Comparison of ENCODE assay signal across 16 mouse cellular contexts in genomic region chr11:117048911-117049310, GRCm38 (mm10).
A peak's percentile ranks its signal among the peaks of the same experiment; 100 is the strongest.
DNase-seq lines count a peak whose midpoint lies in the region; ATAC-seq and TF ChIP-seq lines count a peak whose summit lies in the region.
"Had no signal": no experiment of that assay in that cellular context is flagged by ENCODE, and none has a peak within 500 bp of the region (broad histone marks: within the 10 kb centered on the region; RNA-seq: fewer than 3 reads in every experiment).

No protein-coding gene starts in this region.

- no peaks in the 10 kb centered on the region for H3K9me3 ChIP-seq in intestine, postnatal 0 days (ENCODE audit: control insufficient read depth)
- H3K9me3 ChIP-seq in intestine, embryonic 16.5 days (ENCODE audit: control insufficient read depth, low read length) = no peaks in the 10 kb centered on the region
- H3K9me3 ChIP-seq in lung, postnatal 0 days (ENCODE audit: low read length) = no peaks in the 10 kb centered on the region
- H3K9me3 ChIP-seq: forebrain, embryonic 13.5 days; lung, embryonic 15.5 days had no signal

- WGBS in intestine, postnatal 0 days = 87% methylated on average over 3 of the region's 3 CpGs
- WGBS in intestine, embryonic 16.5 days = 74% methylated on average over 3 of the region's 3 CpGs
- WGBS in lung, postnatal 0 days = 79% methylated on average over 3 of the region's 3 CpGs
- WGBS in olfactory bulb, adult 2 months = 84% methylated on average over 3 of the region's 3 CpGs

- TF ChIP-seq CTCF in intestine, postnatal 0 days (IDR thresholded peaks at IDR 0.05; ENCODE audit: low read depth) = peak; percentile 57
- TF ChIP-seq CTCF in lung, postnatal 0 days (IDR thresholded peaks at IDR 0.05) = peak; percentile 53
- TF ChIP-seq CTCF in olfactory bulb, adult 2 months (IDR thresholded peaks at IDR 0.05; ENCODE audit: insufficient read depth, low read depth, low read length) = peak; percentile 33; the same call in 1 of the 2 replicates

- H3K9ac ChIP-seq in intestine, postnatal 0 days (ENCODE audit: low read depth, low read length) = no peak overlapping the region
- H3K9ac ChIP-seq in intestine, embryonic 16.5 days (ENCODE audit: low read depth, low read length) = no peak overlapping the region
- no peak overlapping the region for H3K9ac ChIP-seq in lung, postnatal 0 days (replicated peaks; ENCODE audit: low read depth)
- H3K9ac ChIP-seq: forebrain, embryonic 13.5 days; lung, embryonic 15.5 days had no signal

- no peak overlapping the region for H3K4me2 ChIP-seq in intestine, postnatal 0 days (replicated peaks; ENCODE audit: low read depth)
- no peak overlapping the region for H3K4me2 ChIP-seq in intestine, embryonic 16.5 days (ENCODE audit: low read depth, low read length)
- no peak overlapping the region for H3K4me2 ChIP-seq in lung, postnatal 0 days (replicated peaks; ENCODE audit: low read depth, low read length)
- H3K4me2 ChIP-seq: forebrain, embryonic 13.5 days; lung, embryonic 15.5 days had no signal

- no peaks in the 10 kb centered on the region for H3K36me3 ChIP-seq in intestine, postnatal 0 days (ENCODE audit: control insufficient read depth, insufficient read depth)
- no peaks in the 10 kb centered on the region for H3K36me3 ChIP-seq in intestine, embryonic 16.5 days (ENCODE audit: control insufficient read depth, insufficient read depth, low read length)
- no peaks in the 10 kb centered on the region for H3K36me3 ChIP-seq in lung, postnatal 0 days (ENCODE audit: insufficient read depth, low read length)
- H3K36me3 ChIP-seq: limb, embryonic 10.5 days; lung, embryonic 15.5 days; midbrain, embryonic 10.5 days had no signal

- ATAC-seq in intestine, postnatal 0 days = no peak
- no peak for ATAC-seq in intestine, embryonic 16.5 days
- ATAC-seq in lung, postnatal 0 days = no peak
- ATAC-seq: forebrain, embryonic 13.5 days; hindbrain, embryonic 16.5 days had no signal

- no peak overlapping the region for H3K27ac ChIP-seq in intestine, postnatal 0 days (ENCODE audit: low read depth, low read length)
- H3K27ac ChIP-seq in intestine, embryonic 16.5 days (ENCODE audit: low read length) = no peak overlapping the region
- H3K27ac ChIP-seq in lung, postnatal 0 days (ENCODE audit: low read length) = no peak overlapping the region
- no peak overlapping the region for H3K27ac ChIP-seq in olfactory bulb, adult 2 months (ENCODE audit: insufficient read depth, low read depth, low read length)
- H3K27ac ChIP-seq: limb, embryonic 10.5 days had no signal

- DNase-seq in lung, postnatal 0 days (ENCODE audit: low spot score) = no peak
- DNase-seq in lung, postnatal 36 days = no peak
- peak; percentile 10 for DNase-seq in T-cell, adult 2 months (ENCODE audit: low spot score)
- no peak for DNase-seq in layer of hippocampus, postnatal 14 days (ENCODE audit: low spot score in 2 of 2)
- DNase-seq in thymus, postnatal 0 days (ENCODE audit: low spot score) = no peak
- DNase-seq: adrenal gland, postnatal 36 days; cerebellum, adult 11 months; right cerebral cortex, postnatal 25 days had no signal

- H3K4me3 ChIP-seq in intestine, postnatal 0 days (ENCODE audit: low read depth, low read length) = no peak overlapping the region
- H3K4me3 ChIP-seq in intestine, embryonic 16.5 days (ENCODE audit: low read length) = no peak overlapping the region
- no peak overlapping the region for H3K4me3 ChIP-seq in lung, postnatal 0 days (ENCODE audit: low read depth, low read length)
- H3K4me3 ChIP-seq in olfactory bulb, adult 2 months (ENCODE audit: insufficient read depth, low read depth, low read length) = no peak overlapping the region
- H3K4me3 ChIP-seq: forebrain, embryonic 13.5 days; limb, embryonic 10.5 days; lung, embryonic 15.5 days; midbrain, embryonic 10.5 days had no signal

- no peak for TF ChIP-seq EP300 in lung, postnatal 0 days (IDR thresholded peaks at IDR 0.05)

- H3K27me3 ChIP-seq in intestine, postnatal 0 days (replicated peaks; ENCODE audit: control insufficient read depth, insufficient read depth, low read length) = no peaks in the 10 kb centered on the region
- H3K27me3 ChIP-seq in intestine, embryonic 16.5 days (replicated peaks; ENCODE audit: control insufficient read depth, insufficient read depth, low read length) = no peaks in the 10 kb centered on the region
- H3K27me3 ChIP-seq in lung, postnatal 0 days (replicated peaks; ENCODE audit: insufficient read depth, low read length) = no peaks in the 10 kb centered on the region
- H3K27me3 ChIP-seq: forebrain, embryonic 13.5 days; lung, embryonic 15.5 days had no signal

- no peak for TF ChIP-seq POLR2A in olfactory bulb, adult 2 months (IDR thresholded peaks at IDR 0.05; ENCODE audit: insufficient read depth, low read depth, low read length)

- H3K4me1 ChIP-seq in intestine, postnatal 0 days (replicated peaks; ENCODE audit: control insufficient read depth, insufficient read depth, low read length) = no peaks in the 10 kb centered on the region
- peaks cover 3% of the 10 kb centered on the region; the same call in 1 of the 2 replicates for H3K4me1 ChIP-seq in intestine, embryonic 16.5 days (ENCODE audit: control insufficient read depth, insufficient read depth, low read length)
- peaks cover 5% of the 10 kb centered on the region; the same call in 1 of the 2 replicates for H3K4me1 ChIP-seq in lung, postnatal 0 days (ENCODE audit: insufficient read depth, low read depth, low read length)
- peaks cover 25% of the 10 kb centered on the region for H3K4me1 ChIP-seq in olfactory bulb, adult 2 months (ENCODE audit: control insufficient read depth, insufficient read depth, low read length)
